In genomic region chr9:60237667-60238066, GRCm38 (mm10) we compare ENCODE assay signal across 9 mouse cellular contexts.
A peak's percentile ranks its signal among the peaks of the same experiment; 100 is the strongest.
DNase-seq lines count a peak whose midpoint lies in the region; ATAC-seq and TF ChIP-seq lines count a peak whose summit lies in the region.
"Had no signal": no experiment of that assay in that cellular context is flagged by ENCODE, and none has a peak within 500 bp of the region (broad histone marks: within the 10 kb centered on the region; RNA-seq: fewer than 3 reads in every experiment).

No protein-coding gene starts in this region.

- no peaks in the 10 kb centered on the region for H3K27me3 ChIP-seq in hindbrain, embryonic 11.5 days (ENCODE audit: control insufficient read depth, insufficient read depth, low read length)
- no peaks in the 10 kb centered on the region for H3K27me3 ChIP-seq in hindbrain, embryonic 12.5 days
- peaks cover 6% of the 10 kb centered on the region for H3K27me3 ChIP-seq in E14TG2a.4 (ENCODE audit: insufficient read depth, low read length)
- H3K27me3 ChIP-seq: embryonic facial prominence, embryonic 15.5 days had no signal

- H3K27ac ChIP-seq in hindbrain, embryonic 11.5 days (ENCODE audit: low read depth, low read length): no peak overlapping the region
- H3K27ac ChIP-seq in hindbrain, embryonic 12.5 days: no peak overlapping the region
- H3K27ac ChIP-seq: embryonic facial prominence, embryonic 15.5 days had no signal

- H3K4me2 ChIP-seq in hindbrain, embryonic 11.5 days (replicated peaks; ENCODE audit: low read depth, low read length): no peak overlapping the region
- no peak overlapping the region for H3K4me2 ChIP-seq in hindbrain, embryonic 12.5 days (replicated peaks)
- H3K4me2 ChIP-seq: embryonic facial prominence, embryonic 15.5 days had no signal

- WGBS in hindbrain, embryonic 11.5 days: 44% methylated on average over 4 of the region's 4 CpGs
- 39% methylated on average over 4 of the region's 4 CpGs for WGBS in hindbrain, embryonic 12.5 days

- no peak for ATAC-seq in hindbrain, embryonic 11.5 days (ENCODE audit: low FRiP score)
- ATAC-seq in hindbrain, embryonic 12.5 days (ENCODE audit: low FRiP score): no peak
- no peak for ATAC-seq in inflammation-experienced regulatory T-cells, adult 6 months

- TF ChIP-seq CTCF in E14TG2a.4 (conservative IDR thresholded peaks at IDR 0.05; ENCODE audit: low read length): peak; percentile 26; the same call in 1 of the 2 replicates

- H3K9ac ChIP-seq in hindbrain, embryonic 11.5 days (ENCODE audit: low read depth, low read length): no peak overlapping the region
- no peak overlapping the region for H3K9ac ChIP-seq in hindbrain, embryonic 12.5 days
- H3K9ac ChIP-seq: embryonic facial prominence, embryonic 15.5 days had no signal

- H3K9me3 ChIP-seq in hindbrain, embryonic 11.5 days (ENCODE audit: control insufficient read depth, low read length): no peaks in the 10 kb centered on the region
- no peaks in the 10 kb centered on the region for H3K9me3 ChIP-seq in hindbrain, embryonic 12.5 days (replicated peaks)
- H3K9me3 ChIP-seq in E14TG2a.4 (ENCODE audit: low read length): no peaks in the 10 kb centered on the region
- H3K9me3 ChIP-seq: embryonic facial prominence, embryonic 15.5 days had no signal

- intact Hi-C loops in left cerebral cortex, postnatal 10 days (cut with DNase I): loop anchor here (5.0 kb wide), 1 partner anchor 275 kb away; the partner anchor contains the start of gene Nr2e3

- DNase-seq in hindbrain, embryonic 11.5 days (ENCODE audit: low spot score): peak; percentile 65
- DNase-seq in adrenal gland, postnatal 10 days: peak; percentile 68
- DNase-seq in gastrocnemius, postnatal 4 days (ENCODE audit: low spot score in 2 of 2): peak; percentile 37 to 41
- peak; percentile 45 to 51 for DNase-seq in left cerebral cortex, postnatal 10 days (ENCODE audit: extremely low spot score in 1 of 2, low spot score in 2 of 2)
- peak; percentile 29 for DNase-seq in right cerebral cortex, adult 18-20 months

- H3K36me3 ChIP-seq in hindbrain, embryonic 11.5 days (ENCODE audit: control insufficient read depth, insufficient read depth, low read length): no peaks in the 10 kb centered on the region
- no peaks in the 10 kb centered on the region for H3K36me3 ChIP-seq in hindbrain, embryonic 12.5 days
- H3K36me3 ChIP-seq in E14TG2a.4 (ENCODE audit: insufficient read depth, low read length): no peaks in the 10 kb centered on the region
- H3K36me3 ChIP-seq: embryonic facial prominence, embryonic 15.5 days had no signal

- no peaks in the 10 kb centered on the region for H3K4me1 ChIP-seq in hindbrain, embryonic 11.5 days (replicated peaks; ENCODE audit: control insufficient read depth, insufficient read depth, low read length)
- no peaks in the 10 kb centered on the region for H3K4me1 ChIP-seq in hindbrain, embryonic 12.5 days
- no peaks in the 10 kb centered on the region for H3K4me1 ChIP-seq in E14TG2a.4 (replicated peaks; ENCODE audit: low read depth, low read length)

- no peak overlapping the region for H3K4me3 ChIP-seq in hindbrain, embryonic 11.5 days (ENCODE audit: low read depth, low read length)
- H3K4me3 ChIP-seq in hindbrain, embryonic 12.5 days: no peak overlapping the region
- no peak overlapping the region for H3K4me3 ChIP-seq in E14TG2a.4 (replicated peaks; ENCODE audit: low read length)
- H3K4me3 ChIP-seq: embryonic facial prominence, embryonic 15.5 days had no signal
